Mouse (Mus musculus): ENCODE data around the gene Mt4.

DNA sequence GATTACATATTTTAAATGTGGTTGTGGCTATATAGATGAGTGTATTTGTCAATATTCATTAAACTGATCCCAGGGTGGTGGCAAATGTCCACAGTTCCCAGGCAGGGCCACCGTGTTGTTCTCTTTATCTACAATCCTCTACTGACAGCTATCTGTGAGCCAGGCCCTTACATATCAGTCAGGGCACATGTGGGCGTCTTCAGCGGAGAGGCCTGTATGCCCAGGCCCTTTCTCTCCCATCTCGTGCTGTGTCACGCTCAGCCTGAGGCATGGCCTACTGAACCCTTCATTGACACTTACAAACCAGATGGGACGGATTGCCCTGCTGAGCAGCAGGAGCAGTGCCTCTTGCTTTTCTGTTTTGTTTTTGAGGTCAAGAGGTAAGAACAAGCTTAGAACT is 27.6 kb upstream of the Mt4 start:
- TF ChIP-seq CTCF (IDR thresholded peaks at IDR 0.05; ENCODE audit: low read depth, low read length) (no peak), POLR2A (IDR thresholded peaks at IDR 0.05; ENCODE audit: extremely low read depth, insufficient read depth, low read length) (no peak)

All from liver, adult 2 months (tissue).